Mouse (Mus musculus) midbrain, embryonic 14.5 days (tissue): ENCODE measurements around the gene Zbtb25. TPM values are rescaled to one million over a fixed set of nuclear protein-coding genes. Genes with fewer than 3 reads are reported as not detected.

ENCODE experiments used
- ATAC-seq: fragments of 200-750 bp; cut with Nextera tagmentation; 2 replicates; pipeline ENCODE4 v1.8.0; 2017; ENCODE audit warnings: moderate number of reproducible peaks, moderate library complexity; ENCODE audit not compliant: low FRiP score, low TSS enrichment
- DNase-seq: peaks from one replicate; pipeline ENCODE4 v3.0.0-alpha.2; 2015
- H3K27ac ChIP-seq: fragments of 300-500 bp; sonication (generic); replicated peaks from 2 replicates; pipeline ENCODE4 v1.5.1; 2014; ENCODE audit warnings: mild to moderate bottlenecking, low read depth, low read length, moderate library complexity
- H3K27me3 ChIP-seq: fragments of 300-500 bp; sonication (generic); 2 replicates; pipeline ENCODE4 v1.6.1; 2014; ENCODE audit warnings: low read length, control low read depth, mixed read lengths; ENCODE audit not compliant: control insufficient read depth, insufficient read depth
- H3K36me3 ChIP-seq: fragments of 300-500 bp; sonication (generic); 2 replicates; pipeline ENCODE4 v1.6.1; 2014; ENCODE audit warnings: low read length, control low read depth; ENCODE audit not compliant: control insufficient read depth, insufficient read depth
- H3K4me1 ChIP-seq: fragments of 300-500 bp; sonication (generic); 2 replicates; pipeline ENCODE4 v1.6.1; 2014; ENCODE audit warnings: mild to moderate bottlenecking, antibody characterized with exemption, low read length, control low read depth; ENCODE audit not compliant: control insufficient read depth, insufficient read depth
- H3K4me2 ChIP-seq: fragments of 300-500 bp; sonication (generic); 2 replicates; pipeline ENCODE4 v1.6.1; 2014; ENCODE audit warnings: mild to moderate bottlenecking, low read length, moderate library complexity
- H3K4me3 ChIP-seq: fragments of 300-500 bp; sonication (generic); replicated peaks from 2 replicates; pipeline ENCODE4 v1.5.1; 2014; ENCODE audit warnings: low read depth, low read length
- H3K9ac ChIP-seq: fragments of 300-500 bp; sonication (generic); replicated peaks from 2 replicates; pipeline ENCODE4 v1.6.1; 2014; ENCODE audit warnings: mild to moderate bottlenecking, low read length, moderate library complexity
- H3K9me3 ChIP-seq: fragments of 300-500 bp; sonication (generic); 2 replicates; pipeline ENCODE4 v1.6.1; 2016; ENCODE audit warnings: low read length, control low read depth, mixed read lengths; ENCODE audit not compliant: control insufficient read depth
- WGBS: fragments of 180-500 bp; shearing (Covaris S2); extraction: QIAGEN DNeasy Blood & Tissue Kit; methylation state at CpG from one replicate; pipeline ENCODE4 v1.1.7; 2014; 5-methylcytosine and 5-hydroxymethylcytosine counted together
- polyA plus RNA-seq: library from polyadenylated mRNA; unstranded; fragments of >200 nt; fragmentation: Nextera tagmentation; extraction: Ambion mirVana; gene quantifications from 2 replicates; pipeline ENCODE4 v1.2.1, GENCODE M21; 2014

The Zbtb25 gene
- polyA plus RNA-seq, 1 experiment from 2014 or later: 18.2 TPM

GRCm38 (mm10) chr12:76335641-76336040 lies 33.8 kb downstream of the Zbtb25 start:
- Histone ChIP-seq H3K9me3 (no peaks in the 10 kb centered on the region), H3K4me3 (no peak overlapping the region), H3K4me1 (no peaks in the 10 kb centered on the region), H3K36me3 (no peaks in the 10 kb centered on the region), H3K4me2 (no peak overlapping the region), H3K27ac (no peak overlapping the region), H3K27me3 (no peaks in the 10 kb centered on the region), H3K9ac (no peak overlapping the region)
- ATAC-seq (no peak), DNase-seq (no peak)
- 86% methylated on average over 5 of the region's 5 CpGs for WGBS

- Histone ChIP-seq H3K9ac (no peak overlapping the region), H3K4me1 (no peaks in the 10 kb centered on the region), H3K27me3 (no peaks in the 10 kb centered on the region), H3K4me2 (no peak overlapping the region), H3K9me3 (no peaks in the 10 kb centered on the region), H3K4me3 (no peak overlapping the region), H3K36me3 (peaks cover 2% of the 10 kb centered on the region; the same call in 1 of the 2 replicates), H3K27ac (no peak overlapping the region)
- WGBS: 97% methylated on average over 5 of the region's 5 CpGs
- no peak for ATAC-seq
- no peak for DNase-seq
Measured at GRCm38 (mm10) chr12:76333688-76334087, 35.7 kb downstream of the Zbtb25 start.

- H3K4me1 ChIP-seq: no peaks in the 10 kb centered on the region
- no peak overlapping the region for H3K4me2 ChIP-seq
- H3K36me3 ChIP-seq: peaks cover 15% of the 10 kb centered on the region
- 91% methylated on average over 6 of the region's 6 CpGs for WGBS
- no peaks in the 10 kb centered on the region for H3K9me3 ChIP-seq
- DNase-seq (no peak), ATAC-seq (no peak)
- H3K4me3 ChIP-seq: no peak overlapping the region
- no peaks in the 10 kb centered on the region for H3K27me3 ChIP-seq
- no peak overlapping the region for H3K9ac ChIP-seq
- H3K27ac ChIP-seq: no peak overlapping the region
Measured at GRCm38 (mm10) chr12:76328567-76329354, 40.6 kb downstream of the Zbtb25 start.

- Histone ChIP-seq H3K9ac (no peak overlapping the region), H3K4me1 (no peaks in the 10 kb centered on the region), H3K4me3 (no peak overlapping the region), H3K9me3 (no peaks in the 10 kb centered on the region), H3K27ac (no peak overlapping the region), H3K36me3 (peaks cover 15% of the 10 kb centered on the region), H3K27me3 (no peaks in the 10 kb centered on the region), H3K4me2 (no peak overlapping the region)
- ATAC-seq (no peak), DNase-seq (no peak)
- WGBS: 92% methylated on average over 23 of the region's 23 CpGs
Measured at GRCm38 (mm10) chr12:76326437-76327220, 42.8 kb downstream of the Zbtb25 start.

GRCm38 (mm10) chr12:76324679-76325431 lies 44.5 kb downstream of the Zbtb25 start, which contains the start of gene Akap5:
Gene Akap5, plus strand, starts transcription at chr12:76324891.
- peak; percentile 91 for DNase-seq
- WGBS: 2% methylated on average over 51 of the region's 53 CpGs
- Histone ChIP-seq H3K27ac (peak within 1 kb of the TSS; percentile 71), H3K4me2 (peak within 1 kb of the TSS; percentile 79), H3K36me3 (peaks cover 21% of the 10 kb centered on the region), H3K9ac (peak within 1 kb of the TSS; percentile 68), H3K9me3 (no peaks in the 10 kb centered on the region), H3K4me1 (no peaks in the 10 kb centered on the region), H3K27me3 (no peaks in the 10 kb centered on the region), H3K4me3 (peak within 1 kb of the TSS; percentile 59)
- ATAC-seq: peak; percentile 99

GRCm38 (mm10) chr12:76318282-76319212 lies 50.9 kb downstream of the Zbtb25 start:
- H3K4me3 ChIP-seq: no peak overlapping the region
- no peaks in the 10 kb centered on the region for H3K4me1 ChIP-seq
- ATAC-seq (no peak), DNase-seq (no peak)
- no peak overlapping the region for H3K27ac ChIP-seq
- no peak overlapping the region for H3K4me2 ChIP-seq
- 80% methylated on average over 9 of the region's 9 CpGs for WGBS
- peaks cover 30% of the 10 kb centered on the region for H3K36me3 ChIP-seq
- H3K27me3 ChIP-seq: no peaks in the 10 kb centered on the region
- H3K9me3 ChIP-seq: no peaks in the 10 kb centered on the region
- no peak overlapping the region for H3K9ac ChIP-seq

GRCm38 (mm10) chr12:76311951-76312350 lies 57.5 kb downstream of the Zbtb25 start:
- Histone ChIP-seq H3K4me2 (no peak overlapping the region), H3K36me3 (peaks cover 39% of the 10 kb centered on the region), H3K4me1 (peaks cover 5% of the 10 kb centered on the region; the same call in 1 of the 2 replicates), H3K27me3 (no peaks in the 10 kb centered on the region), H3K9ac (no peak overlapping the region), H3K4me3 (no peak overlapping the region), H3K27ac (no peak overlapping the region), H3K9me3 (no peaks in the 10 kb centered on the region)
- no peak for DNase-seq
- WGBS: 95% methylated on average over 8 of the region's 8 CpGs
- ATAC-seq: no peak

GRCm38 (mm10) chr12:76311227-76311626 lies 58.2 kb downstream of the Zbtb25 start:
- Histone ChIP-seq H3K4me1 (peaks cover 5% of the 10 kb centered on the region; the same call in 1 of the 2 replicates), H3K27me3 (no peaks in the 10 kb centered on the region), H3K4me3 (no peak overlapping the region), H3K36me3 (peaks cover 39% of the 10 kb centered on the region), H3K9me3 (no peaks in the 10 kb centered on the region), H3K9ac (no peak overlapping the region), H3K4me2 (no peak overlapping the region), H3K27ac (no peak overlapping the region)
- no peak for DNase-seq
- no peak for ATAC-seq
- WGBS: 94% methylated on average over 9 of the region's 9 CpGs
